ENCODE assay signal across 21 mouse cellular contexts in the genomic region with DNA sequence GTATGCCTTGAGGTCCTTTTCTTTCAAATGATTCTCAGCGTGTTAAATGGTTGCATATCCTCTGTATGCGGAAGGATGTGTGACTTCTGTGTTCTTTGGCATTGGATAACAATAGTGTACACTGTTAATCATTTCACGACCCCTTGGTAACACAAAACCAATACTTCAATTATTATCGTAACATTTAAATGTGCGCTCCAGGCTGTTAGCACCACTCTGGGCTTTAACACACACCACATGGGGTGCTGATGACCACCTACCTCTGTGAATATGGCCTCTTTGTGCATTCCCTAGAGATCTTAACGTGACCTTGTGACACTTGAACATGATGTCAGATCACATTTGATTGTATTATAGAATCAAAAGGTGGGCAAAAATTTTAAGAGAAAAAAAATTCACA.
"Had no signal": no experiment of that assay in that cellular context is flagged by ENCODE, and none has a peak within 500 bp of the region (broad histone marks: within the 10 kb centered on the region; RNA-seq: fewer than 3 reads in every experiment).

No protein-coding gene starts in this region.

- H3K9ac ChIP-seq: kidney, embryonic 15.5 days; limb, embryonic 13.5 days; liver, embryonic 12.5 days; liver, embryonic 15.5 days; lung, embryonic 15.5 days; midbrain, embryonic 12.5 days had no signal

- H3K4me2 ChIP-seq: kidney, embryonic 15.5 days; limb, embryonic 13.5 days; liver, embryonic 12.5 days; liver, embryonic 15.5 days; lung, embryonic 15.5 days; midbrain, embryonic 12.5 days had no signal

- H3K27ac ChIP-seq: kidney, embryonic 15.5 days; layer of hippocampus, adult 2 months; limb, embryonic 10.5 days; limb, embryonic 13.5 days; liver, embryonic 12.5 days; liver, embryonic 15.5 days; lung, embryonic 15.5 days; midbrain, embryonic 12.5 days; stomach, postnatal 0 days had no signal

- H3K4me1 ChIP-seq: kidney, embryonic 15.5 days; limb, embryonic 10.5 days; limb, embryonic 13.5 days; liver, embryonic 12.5 days; liver, embryonic 15.5 days; megakaryocyte, embryonic 14.5 days; midbrain, embryonic 12.5 days had no signal

- H3K9me3 ChIP-seq: kidney, embryonic 15.5 days; limb, embryonic 10.5 days; limb, embryonic 13.5 days; liver, embryonic 12.5 days; liver, embryonic 15.5 days; lung, embryonic 15.5 days; megakaryocyte, embryonic 14.5 days; midbrain, embryonic 12.5 days had no signal

- H3K4me3 ChIP-seq: kidney, embryonic 15.5 days; layer of hippocampus, adult 2 months; limb, embryonic 10.5 days; limb, embryonic 13.5 days; liver, embryonic 12.5 days; liver, embryonic 15.5 days; lung, embryonic 15.5 days; megakaryocyte, embryonic 14.5 days; midbrain, embryonic 12.5 days had no signal

- DNase-seq: kidney, adult 11 months; kidney, adult 8-10 months; kidney, postnatal 14 days; layer of hippocampus, adult 9-11 months; liver; lung, adult 18-20 months; lung, postnatal 10 days; lung, postnatal 36 days; right cerebral cortex, postnatal 4 days; thymus, adult 2 months; thymus, postnatal 14 days had no signal

- ATAC-seq: liver, embryonic 12.5 days had no signal

- H3K27me3 ChIP-seq: kidney, embryonic 15.5 days; limb, embryonic 13.5 days; liver, embryonic 12.5 days; liver, embryonic 15.5 days; lung, embryonic 15.5 days; megakaryocyte, embryonic 14.5 days had no signal

- H3K36me3 ChIP-seq: kidney, embryonic 15.5 days; limb, embryonic 10.5 days; limb, embryonic 13.5 days; liver, embryonic 12.5 days; liver, embryonic 15.5 days; lung, embryonic 15.5 days; midbrain, embryonic 12.5 days had no signal
